Mouse (Mus musculus): Measurements from ENCODE around the gene Anks3. TPM values are rescaled to one million over a fixed set of nuclear protein-coding genes. Genes with fewer than 3 reads are reported as not detected.

The Anks3 gene
- polyA plus RNA-seq, 1 experiment from 2014 or later = 54.1 TPM

DNA sequence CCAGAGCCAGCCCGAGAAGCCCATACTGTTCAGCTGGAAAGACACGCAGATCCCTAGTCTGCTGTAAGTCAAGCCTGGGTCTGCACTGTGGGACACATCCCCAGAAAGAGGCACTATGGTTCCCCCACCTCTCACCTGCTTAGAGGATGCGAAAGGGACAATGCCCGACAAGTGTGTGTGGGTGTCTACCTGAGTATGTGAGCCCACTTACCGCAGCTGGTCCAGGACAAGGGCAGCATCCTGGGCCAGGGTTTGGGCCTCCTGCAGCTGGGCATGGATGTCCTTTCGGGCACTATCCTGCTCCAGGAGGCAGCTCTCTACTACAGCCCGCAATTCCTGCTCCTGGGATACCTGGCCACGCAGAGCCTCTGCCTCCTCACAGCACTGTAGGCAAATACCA is 21.1 kb downstream of the Anks3 start:
- DNase-seq (ENCODE audit: low spot score) (no peak), ATAC-seq (replicated peaks; ENCODE audit: low FRiP score, low read depth) (no peak)
- Histone ChIP-seq H3K4me2 (ENCODE audit: low read length) (no peak overlapping the region), H3K9me3 (replicated peaks; ENCODE audit: low read length) (no peaks in the 10 kb centered on the region), H3K27me3 (ENCODE audit: insufficient read depth, low read length) (no peaks in the 10 kb centered on the region), H3K36me3 (ENCODE audit: insufficient read depth, low read length) (peaks cover 42% of the 10 kb centered on the region), H3K4me1 (replicated peaks; ENCODE audit: insufficient read depth, low read length) (peaks cover 15% of the 10 kb centered on the region; the same call in 1 of the 2 replicates), H3K4me3 (replicated peaks; ENCODE audit: low read depth, low read length) (no peak overlapping the region), H3K27ac (no peak overlapping the region), H3K9ac (ENCODE audit: low read depth, low read length) (no peak overlapping the region)
- no peak for TF ChIP-seq CTCF (IDR thresholded peaks at IDR 0.05; ENCODE audit: low read depth)
- WGBS = 88% methylated on average over 8 of the region's 8 CpGs

DNA sequence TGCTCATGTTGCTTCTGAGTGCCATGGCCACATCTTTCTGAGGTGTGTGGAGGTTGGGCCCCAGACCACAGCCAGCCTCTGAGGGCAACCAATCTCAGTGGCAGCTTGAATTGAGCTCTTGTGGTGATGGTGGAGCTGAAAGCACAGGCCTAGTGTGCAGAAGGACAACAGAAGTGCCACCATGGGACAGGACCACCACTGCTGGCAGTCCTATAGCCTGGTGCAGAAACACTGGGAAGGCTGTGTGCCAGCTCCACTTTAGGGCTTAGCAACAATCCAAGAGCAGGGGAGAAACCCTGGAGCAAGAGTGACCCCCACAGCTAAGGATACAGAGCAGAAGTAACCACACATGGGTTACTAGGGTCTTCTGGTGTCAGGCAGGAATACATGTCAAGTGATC is 23.0 kb downstream of the Anks3 start:
- Histone ChIP-seq H3K4me2 (ENCODE audit: low read length) (no peak overlapping the region), H3K9me3 (replicated peaks; ENCODE audit: low read length) (no peaks in the 10 kb centered on the region), H3K4me1 (replicated peaks; ENCODE audit: insufficient read depth, low read length) (peaks cover 15% of the 10 kb centered on the region; the same call in 1 of the 2 replicates), H3K9ac (ENCODE audit: low read depth, low read length) (no peak overlapping the region), H3K27me3 (ENCODE audit: insufficient read depth, low read length) (no peaks in the 10 kb centered on the region), H3K4me3 (replicated peaks; ENCODE audit: low read depth, low read length) (no peak overlapping the region), H3K36me3 (ENCODE audit: insufficient read depth, low read length) (peaks cover 35% of the 10 kb centered on the region), H3K27ac (no peak overlapping the region)
- no peak for TF ChIP-seq CTCF (IDR thresholded peaks at IDR 0.05; ENCODE audit: low read depth)
- DNase-seq (ENCODE audit: low spot score) (no peak), ATAC-seq (replicated peaks; ENCODE audit: low FRiP score, low read depth) (no peak)

DNA sequence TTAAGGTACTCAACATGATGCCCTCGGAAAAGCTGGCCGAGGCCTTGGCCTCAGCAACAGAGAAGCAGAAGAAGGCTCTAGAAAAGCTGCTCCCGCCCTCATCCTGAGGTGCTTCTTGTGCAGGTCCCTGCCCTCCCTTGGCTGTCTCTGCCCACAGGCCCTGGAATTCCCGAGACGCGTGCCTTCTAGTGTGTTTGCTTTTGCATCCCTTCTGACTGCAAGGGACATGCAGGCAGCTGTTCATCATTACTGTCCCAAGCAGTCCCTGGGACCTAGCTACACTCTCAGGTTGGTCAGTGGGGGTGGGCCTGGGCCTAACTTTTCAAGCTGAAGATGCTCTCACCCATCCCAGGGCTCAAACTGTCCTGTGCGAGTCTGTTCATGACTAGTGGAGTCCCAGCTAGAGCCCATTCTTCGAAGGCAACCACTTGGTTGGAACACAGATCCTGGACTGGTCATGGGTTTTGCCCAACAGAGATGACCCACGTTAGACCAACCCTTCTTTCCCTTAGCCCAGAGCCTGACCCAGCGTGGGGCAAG is 23.6 kb downstream of the Anks3 start:
- H3K9me3 ChIP-seq (replicated peaks; ENCODE audit: low read length) = no peaks in the 10 kb centered on the region
- peaks cover 15% of the 10 kb centered on the region; the same call in 1 of the 2 replicates for H3K4me1 ChIP-seq (replicated peaks; ENCODE audit: insufficient read depth, low read length)
- H3K4me2 ChIP-seq (ENCODE audit: low read length) = peak overlapping the region; percentile 95; the same call in 1 of the 2 replicates
- no peak for TF ChIP-seq CTCF (IDR thresholded peaks at IDR 0.05; ENCODE audit: low read depth)
- DNase-seq (ENCODE audit: low spot score) = no peak
- H3K4me3 ChIP-seq (replicated peaks; ENCODE audit: low read depth, low read length) = no peak overlapping the region
- no peak overlapping the region for H3K9ac ChIP-seq (ENCODE audit: low read depth, low read length)
- no peak for ATAC-seq (replicated peaks; ENCODE audit: low FRiP score, low read depth)
- H3K27me3 ChIP-seq (ENCODE audit: insufficient read depth, low read length) = no peaks in the 10 kb centered on the region
- WGBS = 85% methylated on average over 10 of the region's 10 CpGs
- H3K36me3 ChIP-seq (ENCODE audit: insufficient read depth, low read length) = peaks cover 35% of the 10 kb centered on the region
- H3K27ac ChIP-seq = no peak overlapping the region

GRCm38 (mm10) chr16:4939412-4939811 is 24.6 kb downstream of the Anks3 start:
- DNase-seq (ENCODE audit: low spot score) (peak; percentile 42), ATAC-seq (replicated peaks; ENCODE audit: low FRiP score, low read depth) (peak; percentile 63)
- Histone ChIP-seq H3K27me3 (ENCODE audit: insufficient read depth, low read length) (no peaks in the 10 kb centered on the region), H3K4me1 (replicated peaks; ENCODE audit: insufficient read depth, low read length) (peaks cover 15% of the 10 kb centered on the region; the same call in 1 of the 2 replicates), H3K9ac (ENCODE audit: low read depth, low read length) (peak overlapping the region; percentile 96), H3K36me3 (ENCODE audit: insufficient read depth, low read length) (peaks cover 43% of the 10 kb centered on the region), H3K9me3 (replicated peaks; ENCODE audit: low read length) (no peaks in the 10 kb centered on the region), H3K4me2 (ENCODE audit: low read length) (peak overlapping the region; percentile 95), H3K27ac (peak overlapping the region; percentile 92), H3K4me3 (replicated peaks; ENCODE audit: low read depth, low read length) (peak overlapping the region; percentile 83)
- TF ChIP-seq CTCF (IDR thresholded peaks at IDR 0.05; ENCODE audit: low read depth) = no peak
- 0% methylated on average over 16 of the region's 16 CpGs for WGBS

GRCm38 (mm10) chr16:4938989-4939388 is 25.0 kb downstream of the Anks3 start:
- no peak for TF ChIP-seq CTCF (IDR thresholded peaks at IDR 0.05; ENCODE audit: low read depth)
- peaks cover 47% of the 10 kb centered on the region for H3K36me3 ChIP-seq (ENCODE audit: insufficient read depth, low read length)

GRCm38 (mm10) chr16:4938461-4938860 is 25.5 kb downstream of the Anks3 start, which contains the start of gene Nudt16l1:
TSS of gene Nudt16l1 (plus strand) at chr16:4938761.
- WGBS = 3% methylated on average over 2 of the region's 2 CpGs
- no peaks in the 10 kb centered on the region for H3K27me3 ChIP-seq (ENCODE audit: insufficient read depth, low read length)

More at GRCm38 (mm10) chr16:4938989-4939388, 25.0 kb downstream of the Anks3 start:
- DNase-seq (ENCODE audit: low spot score) = peak; percentile 97
- no peaks in the 10 kb centered on the region for H3K27me3 ChIP-seq (ENCODE audit: insufficient read depth, low read length)
- H3K9ac ChIP-seq (ENCODE audit: low read depth, low read length) = peak overlapping the region; percentile 96
- H3K4me2 ChIP-seq (ENCODE audit: low read length) = peak overlapping the region; percentile 95
- ATAC-seq (replicated peaks; ENCODE audit: low FRiP score, low read depth) = peak; percentile 92
- peaks cover 15% of the 10 kb centered on the region; the same call in 1 of the 2 replicates for H3K4me1 ChIP-seq (replicated peaks; ENCODE audit: insufficient read depth, low read length)
- H3K27ac ChIP-seq = peak overlapping the region; percentile 92
- WGBS = 1% methylated on average over 28 of the region's 28 CpGs
- peak overlapping the region; percentile 83 for H3K4me3 ChIP-seq (replicated peaks; ENCODE audit: low read depth, low read length)
- no peaks in the 10 kb centered on the region for H3K9me3 ChIP-seq (replicated peaks; ENCODE audit: low read length)

More at GRCm38 (mm10) chr16:4938461-4938860, 25.5 kb downstream of the Anks3 start, which contains the start of gene Nudt16l1:
- ATAC-seq (replicated peaks; ENCODE audit: low FRiP score, low read depth) (no peak), DNase-seq (ENCODE audit: low spot score) (no peak)
- H3K9ac ChIP-seq (ENCODE audit: low read depth, low read length) = peak within 1 kb of the TSS; percentile 96
- H3K4me1 ChIP-seq (replicated peaks; ENCODE audit: insufficient read depth, low read length) = peaks cover 15% of the 10 kb centered on the region; the same call in 1 of the 2 replicates
- TF ChIP-seq CTCF (IDR thresholded peaks at IDR 0.05; ENCODE audit: low read depth) = no peak
- H3K36me3 ChIP-seq (ENCODE audit: insufficient read depth, low read length) = peaks cover 52% of the 10 kb centered on the region
- H3K27ac ChIP-seq = peak within 1 kb of the TSS; percentile 92
- H3K4me2 ChIP-seq (ENCODE audit: low read length) = peak within 1 kb of the TSS; percentile 95
- peak within 1 kb of the TSS; percentile 83 for H3K4me3 ChIP-seq (replicated peaks; ENCODE audit: low read depth, low read length)
- no peaks in the 10 kb centered on the region for H3K9me3 ChIP-seq (replicated peaks; ENCODE audit: low read length)
